Mouse (Mus musculus) frontal cortex, postnatal 25 days (tissue): ENCODE measurements around the gene Slc26a11.

Experiments used
- DNase-seq, 2 experiments: peaks; one replicate each; pipeline ENCODE4 v3.0.0; 2022; ENCODE audit warnings: low spot score in 2 of 2

The Slc26a11 gene

DNA sequence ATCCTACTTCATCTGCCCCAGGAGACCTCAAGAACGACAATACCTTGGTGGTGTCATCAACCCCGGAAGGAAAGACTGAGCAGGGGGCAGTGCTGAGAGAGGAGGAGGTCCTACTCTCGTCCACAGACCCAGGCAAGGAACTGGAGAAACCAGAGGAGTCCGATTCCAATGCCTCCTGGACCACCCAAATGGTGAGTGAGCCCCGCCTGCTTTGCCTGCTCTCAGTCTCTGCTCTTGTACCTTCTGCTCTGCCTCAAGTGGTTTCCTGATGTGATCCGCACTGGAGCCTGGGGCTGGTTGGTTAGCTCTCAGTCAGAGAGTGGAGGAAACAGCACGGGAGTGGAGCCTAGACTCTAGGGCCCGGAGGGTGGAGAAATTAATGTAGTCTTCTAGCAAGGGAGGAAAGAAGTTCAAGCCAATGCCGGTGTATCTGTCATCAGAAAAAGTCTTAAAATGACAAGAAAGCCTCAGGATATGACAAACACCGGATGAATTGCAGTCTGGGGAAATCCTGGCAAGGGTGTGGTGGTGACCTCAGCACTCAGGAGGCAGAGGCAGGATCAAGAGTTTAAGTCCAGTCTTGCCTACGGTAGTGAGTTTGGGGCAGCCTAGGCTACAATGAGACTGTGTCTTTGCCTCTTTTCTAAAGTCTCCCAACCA, 47.3 kb downstream of the Slc26a11 start:
- no peak for DNase-seq

- DNase-seq, result no peak
Measured at GRCm38 (mm10) chr11:119404627-119405026, 49.3 kb downstream of the Slc26a11 start.

DNA sequence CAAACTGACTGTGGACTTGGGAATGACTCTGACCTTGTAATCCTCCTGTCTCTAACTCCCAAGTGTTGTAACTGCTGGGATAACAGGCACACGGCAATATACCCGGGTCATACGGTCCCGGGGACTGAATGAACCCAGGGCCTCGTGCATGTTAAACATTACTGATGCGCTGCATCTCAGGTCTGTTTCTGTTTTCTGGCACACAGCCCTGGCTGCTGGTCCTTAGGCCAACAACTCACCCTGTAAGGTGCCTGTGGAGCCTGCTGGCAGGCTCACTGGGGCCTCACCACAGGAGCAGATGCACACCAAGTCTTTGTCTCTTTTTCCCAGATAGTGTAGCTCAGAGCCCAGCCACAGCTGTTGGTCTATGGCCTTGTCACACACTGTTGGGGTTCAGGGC, 52.0 kb downstream of the Slc26a11 start:
- DNase-seq, result no peak

- no peak for DNase-seq
Measured at GRCm38 (mm10) chr11:119407977-119408376, 52.6 kb downstream of the Slc26a11 start.

GRCm38 (mm10) chr11:119419327-119420118, 64.2 kb downstream of the Slc26a11 start:
- DNase-seq, result no peak

- no peak for DNase-seq
Measured at GRCm38 (mm10) chr11:119420426-119420825, 65.1 kb downstream of the Slc26a11 start.

DNA sequence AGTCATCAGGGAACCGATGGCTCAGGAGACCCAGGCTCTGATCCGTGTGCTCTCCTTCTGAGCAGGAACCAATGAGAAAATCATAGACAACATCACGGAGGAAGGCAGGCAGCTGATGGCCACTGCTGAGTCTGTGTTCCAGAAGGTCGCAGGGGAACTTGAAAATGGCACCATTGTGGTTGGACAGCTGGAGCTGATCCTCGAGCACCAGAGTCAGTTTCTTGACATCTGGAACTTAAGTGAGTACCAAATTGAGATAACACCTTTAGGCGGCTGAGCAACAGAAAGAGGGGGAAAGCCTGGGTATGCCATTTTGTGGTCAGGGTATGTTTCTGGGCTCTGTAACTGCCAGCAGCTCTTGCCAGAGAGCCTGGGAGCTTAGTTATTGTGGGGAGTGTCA, 72.1 kb downstream of the Slc26a11 start:
- no peak for DNase-seq

GRCm38 (mm10) chr11:119427986-119428385, 72.6 kb downstream of the Slc26a11 start:
- DNase-seq, result no peak

- DNase-seq, result no peak
Measured at GRCm38 (mm10) chr11:119428649-119429136, 73.3 kb downstream of the Slc26a11 start.
